Mouse (Mus musculus) cortical plate, adult 2 months (tissue): ENCODE measurements at regions not wholly inside any gene's neighbourhood (a gene's known extent, or its start where the extent isn't known, plus 50 kb on each side); places are given as distances from the start of the nearest gene placed in this dataset.

Source experiments
- CTCF ChIP-seq: fragments of 200-500 bp; IDR thresholded peaks from 2 replicates; pipeline ENCODE4 v1.5.1; 2011; ENCODE audit warnings: mild to moderate bottlenecking, control low read depth, low read length; ENCODE audit not compliant: insufficient read depth; ENCODE audit errors: extremely low read depth
- POLR2A ChIP-seq: fragments of 200-500 bp; IDR thresholded peaks from 2 replicates; pipeline ENCODE4 v1.6.1; 2011; ENCODE audit warnings: mild to moderate bottlenecking, low read length, control low read depth; ENCODE audit not compliant: insufficient read depth; ENCODE audit errors: extremely low read depth

GRCm38 (mm10) chr12:15553681-15554007 lies 263.1 kb downstream of the Trib2 start:
- no peak for TF ChIP-seq POLR2A
- TF ChIP-seq CTCF = no peak
